In genomic region chr1:86527599-86528486, GRCm38 (mm10) we compare ENCODE assay signal across 8 mouse cellular contexts. TPM values are rescaled to one million over a fixed set of nuclear protein-coding genes. Genes with fewer than 3 reads are reported as not detected.
DNase-seq lines count a peak whose midpoint lies in the region; ATAC-seq and TF ChIP-seq lines count a peak whose summit lies in the region.

No protein-coding gene starts in this region.

- H3K9me3 ChIP-seq in embryonic facial prominence, embryonic 15.5 days (replicated peaks) = no peaks in the 10 kb centered on the region
- no peaks in the 10 kb centered on the region for H3K9me3 ChIP-seq in limb, embryonic 14.5 days (ENCODE audit: control insufficient read depth, low read length)
- no peaks in the 10 kb centered on the region for H3K9me3 ChIP-seq in midbrain, embryonic 15.5 days

- ATAC-seq in embryonic facial prominence, embryonic 15.5 days (ENCODE audit: insufficient number of reproducible peaks, low FRiP score, low TSS enrichment, low read depth) = 0 out of 2 replicates have a peak, but pooled peaks have one; percentile 3
- peak; percentile 0; the same call in 1 of the 2 replicates for ATAC-seq in limb, embryonic 14.5 days (ENCODE audit: low FRiP score, low read depth)
- ATAC-seq in midbrain, embryonic 15.5 days (replicated peaks) = no peak

- peak overlapping the region; percentile 99 for H3K9ac ChIP-seq in embryonic facial prominence, embryonic 15.5 days
- H3K9ac ChIP-seq in limb, embryonic 14.5 days (ENCODE audit: low read depth, low read length, severe bottlenecking) = peak overlapping the region; percentile 100
- H3K9ac ChIP-seq in midbrain, embryonic 15.5 days = peak overlapping the region; percentile 81

- peaks cover 14% of the 10 kb centered on the region; the same call in 1 of the 2 replicates for H3K36me3 ChIP-seq in embryonic facial prominence, embryonic 15.5 days
- H3K36me3 ChIP-seq in limb, embryonic 14.5 days (ENCODE audit: control insufficient read depth, insufficient read depth, low read length) = peaks cover 33% of the 10 kb centered on the region
- peaks cover 6% of the 10 kb centered on the region; the same call in 1 of the 2 replicates for H3K36me3 ChIP-seq in midbrain, embryonic 15.5 days (replicated peaks)

- H3K27me3 ChIP-seq in embryonic facial prominence, embryonic 15.5 days = no peaks in the 10 kb centered on the region
- H3K27me3 ChIP-seq in limb, embryonic 14.5 days (ENCODE audit: control insufficient read depth, insufficient read depth, low read length) = no peaks in the 10 kb centered on the region
- H3K27me3 ChIP-seq in midbrain, embryonic 15.5 days (replicated peaks) = no peaks in the 10 kb centered on the region

- no peak for TF ChIP-seq POLR2A in limb, embryonic 14.5 days (IDR thresholded peaks at IDR 0.05; ENCODE audit: borderline replicate concordance, extremely low read depth, insufficient read depth, insufficient read length)

- peak overlapping the region; percentile 62 for H3K4me2 ChIP-seq in embryonic facial prominence, embryonic 15.5 days (replicated peaks)
- H3K4me2 ChIP-seq in limb, embryonic 14.5 days (replicated peaks; ENCODE audit: low read depth, low read length, severe bottlenecking) = peak overlapping the region; percentile 88
- peak overlapping the region; percentile 91 for H3K4me2 ChIP-seq in midbrain, embryonic 15.5 days

- H3K27ac ChIP-seq in embryonic facial prominence, embryonic 15.5 days (replicated peaks) = peak overlapping the region; percentile 100
- peak overlapping the region; percentile 96 for H3K27ac ChIP-seq in limb, embryonic 14.5 days (replicated peaks; ENCODE audit: low read depth, low read length)
- H3K27ac ChIP-seq in midbrain, embryonic 15.5 days = peak overlapping the region; percentile 100

- WGBS in embryonic facial prominence, embryonic 15.5 days = under 1% methylated on average over 87 of the region's 89 CpGs
- WGBS in limb, embryonic 14.5 days = 1% methylated on average over 58 of the region's 89 CpGs
- under 1% methylated on average over 88 of the region's 89 CpGs for WGBS in midbrain, embryonic 15.5 days

- peak overlapping the region; percentile 99 for H3K4me3 ChIP-seq in embryonic facial prominence, embryonic 15.5 days (replicated peaks)
- H3K4me3 ChIP-seq in limb, embryonic 14.5 days (replicated peaks; ENCODE audit: low read length) = peak overlapping the region; percentile 100
- peak overlapping the region; percentile 75 for H3K4me3 ChIP-seq in midbrain, embryonic 15.5 days

- peak; percentile 89 for DNase-seq in 3T3-L1 (ENCODE audit: low read depth, low spot score)
- peak; percentile 84 to 91 for DNase-seq in adrenal gland, postnatal 4 days (ENCODE audit: low spot score in 2 of 2)
- DNase-seq in heart, adult 9 months (ENCODE audit: low spot score in 2 of 2) = peak; percentile 91 to 92
- DNase-seq in kidney, adult 9 months = peak; percentile 95
- peak; percentile 84 for DNase-seq in limb, embryonic 14.5 days (ENCODE audit: low spot score)
- DNase-seq in spleen, adult 18-20 months = peak; percentile 85 to 97

- H3K4me1 ChIP-seq in embryonic facial prominence, embryonic 15.5 days = peaks cover 47% of the 10 kb centered on the region
- H3K4me1 ChIP-seq in limb, embryonic 14.5 days (ENCODE audit: control insufficient read depth, insufficient read depth, low read length) = peaks cover 19% of the 10 kb centered on the region
- peaks cover 44% of the 10 kb centered on the region for H3K4me1 ChIP-seq in midbrain, embryonic 15.5 days

RNA-seq across cellular contexts. Expression of gene Ptma, which starts 1.3 kb away (rescaled TPM):
- 1,000 to 10,000 TPM; 1,215 to 1,376 TPM for total RNA-seq in adrenal gland, postnatal 4 days (2021)
- 1,945 and 2,079 TPM in 2 replicates for polyA plus RNA-seq in embryonic facial prominence, embryonic 15.5 days (2015; fragmentation: Nextera tagmentation; extraction: Ambion mirVana)
- polyA plus RNA-seq in limb, embryonic 14.5 days (2012; rRNA removed) = 1,648 and 3,055 TPM in 2 replicates
- 2,429 and 2,674 TPM in 2 replicates for polyA plus RNA-seq in limb, embryonic 14.5 days (2014; fragmentation: Nextera tagmentation; extraction: Ambion mirVana)
- 1,373 and 1,532 TPM in 2 replicates for polyA plus RNA-seq in midbrain, embryonic 15.5 days (2015; fragmentation: Nextera tagmentation; extraction: Ambion mirVana)

RNA-seq across cellular contexts. Expression of gene Pde6d, which starts 54.6 kb away (rescaled TPM):
- total RNA-seq in adrenal gland, postnatal 4 days (2021) = 10 to 100 TPM; 35.8 to 35.9 TPM
- 70.9 and 74.7 TPM in 2 replicates for polyA plus RNA-seq in embryonic facial prominence, embryonic 15.5 days (2015; fragmentation: Nextera tagmentation; extraction: Ambion mirVana)
- 61.1 and 63.2 TPM in 2 replicates for polyA plus RNA-seq in limb, embryonic 14.5 days (2012; rRNA removed)
- polyA plus RNA-seq in limb, embryonic 14.5 days (2014; fragmentation: Nextera tagmentation; extraction: Ambion mirVana) = 63.0 and 69.7 TPM in 2 replicates
- polyA plus RNA-seq in midbrain, embryonic 15.5 days (2015; fragmentation: Nextera tagmentation; extraction: Ambion mirVana) = 103 and 106 TPM in 2 replicates

RNA-seq across cellular contexts. Expression of gene Cops7b, which starts 54.9 kb away (rescaled TPM):
- total RNA-seq in adrenal gland, postnatal 4 days (2021) = 10 to 100 TPM; 22.2 to 24.2 TPM
- 39.1 and 41.2 TPM in 2 replicates for polyA plus RNA-seq in embryonic facial prominence, embryonic 15.5 days (2015; fragmentation: Nextera tagmentation; extraction: Ambion mirVana)
- polyA plus RNA-seq in limb, embryonic 14.5 days (2012; rRNA removed) = 62.1 and 68.9 TPM in 2 replicates
- 35.6 and 42.6 TPM in 2 replicates for polyA plus RNA-seq in limb, embryonic 14.5 days (2014; fragmentation: Nextera tagmentation; extraction: Ambion mirVana)
- 67.3 and 68.9 TPM in 2 replicates for polyA plus RNA-seq in midbrain, embryonic 15.5 days (2015; fragmentation: Nextera tagmentation; extraction: Ambion mirVana)
